Mouse (Mus musculus) heart, embryonic 12.5 days (tissue): ENCODE data around the gene Bmp6. TPM values are rescaled to one million over a fixed set of nuclear protein-coding genes. Genes with fewer than 3 reads are reported as not detected.

Source experiments
- ATAC-seq: fragments of 200-750 bp; cut with Nextera tagmentation; 2 replicates; pipeline ENCODE4 v1.8.0; 2017; ENCODE audit warnings: moderate TSS enrichment, moderate library complexity; ENCODE audit not compliant: insufficient number of reproducible peaks, low FRiP score
- H3K27ac ChIP-seq: fragments of 300-500 bp; sonication (generic); 2 replicates; pipeline ENCODE4 v1.5.1; 2016; ENCODE audit warnings: mild to moderate bottlenecking, moderate library complexity; ENCODE audit not compliant: poor library complexity, severe bottlenecking
- H3K27me3 ChIP-seq: fragments of 300-500 bp; sonication (generic); replicated peaks from 2 replicates; pipeline ENCODE4 v1.6.1; 2016; ENCODE audit warnings: mild to moderate bottlenecking, moderate library complexity
- H3K36me3 ChIP-seq: fragments of 300-500 bp; sonication (generic); 2 replicates; pipeline ENCODE4 v1.6.1; 2016; ENCODE audit warnings: mild to moderate bottlenecking, moderate library complexity
- H3K4me1 ChIP-seq: fragments of 300-500 bp; sonication (generic); replicated peaks from 2 replicates; pipeline ENCODE4 v1.6.1; 2016; ENCODE audit warnings: mild to moderate bottlenecking
- H3K4me2 ChIP-seq: fragments of 300-500 bp; sonication (generic); 2 replicates; pipeline ENCODE4 v1.6.1; 2016; ENCODE audit warnings: mild to moderate bottlenecking, moderate library complexity
- H3K4me3 ChIP-seq: fragments of 300-500 bp; sonication (generic); 2 replicates; pipeline ENCODE4 v1.5.1; 2016; ENCODE audit warnings: mild to moderate bottlenecking
- H3K9ac ChIP-seq: fragments of 300-500 bp; sonication (generic); 2 replicates; pipeline ENCODE4 v1.6.1; 2016; ENCODE audit warnings: mild to moderate bottlenecking, moderate library complexity
- H3K9me3 ChIP-seq: fragments of 300-500 bp; sonication (generic); replicated peaks from 2 replicates; pipeline ENCODE4 v1.6.1; 2016; ENCODE audit warnings: mild to moderate bottlenecking, moderate library complexity
- WGBS: fragments of 180-500 bp; shearing (Covaris S2); methylation state at CpG from one replicate; pipeline ENCODE4 v1.1.7; 2016; 5-methylcytosine and 5-hydroxymethylcytosine counted together
- polyA plus RNA-seq: library from polyadenylated mRNA; unstranded; fragments of >200 nt; fragmentation: Nextera tagmentation; extraction: Ambion mirVana; gene quantifications from 2 replicates; pipeline ENCODE4 v1.2.1, GENCODE M21; 2016

The Bmp6 gene
- polyA plus RNA-seq, 1 experiment from 2014 or later, result 4.7 TPM

DNA sequence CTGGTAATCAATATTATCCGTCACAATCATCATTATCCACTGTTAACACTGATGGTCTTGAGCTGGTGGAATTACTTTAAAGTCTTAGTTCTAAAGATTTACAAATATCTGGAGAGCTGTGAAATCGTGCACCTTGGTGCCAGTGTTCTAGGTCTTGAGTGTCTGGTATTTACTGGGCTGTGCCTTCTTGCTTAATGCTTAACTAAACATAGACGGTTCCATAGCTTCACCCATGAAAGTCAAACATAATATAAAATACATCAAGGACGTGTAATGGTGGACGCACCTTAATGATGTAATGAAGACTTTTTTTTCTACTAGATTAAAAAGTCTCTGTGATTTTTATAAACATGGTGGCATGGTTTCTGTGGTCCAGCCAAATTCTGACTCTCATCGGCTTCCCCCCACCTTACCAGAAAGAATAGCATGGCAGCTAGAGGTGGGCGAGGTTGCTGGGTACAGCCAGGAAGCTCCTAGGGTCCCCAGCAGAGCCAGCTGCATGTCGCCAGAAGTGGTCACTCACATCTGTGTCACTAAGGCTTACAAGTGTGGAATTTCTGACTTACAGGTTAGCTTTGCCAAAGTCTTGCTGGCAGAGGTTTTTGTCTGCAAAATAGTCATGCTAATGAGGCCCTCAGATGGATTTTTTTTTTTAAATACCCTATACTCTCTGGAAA lies 200.0 kb downstream of the Bmp6 start:
- Histone ChIP-seq H3K27me3 (no peaks in the 10 kb centered on the region), H3K27ac (no peak overlapping the region), H3K9ac (no peak overlapping the region), H3K9me3 (no peaks in the 10 kb centered on the region), H3K36me3 (no peaks in the 10 kb centered on the region), H3K4me2 (no peak overlapping the region), H3K4me3 (no peak overlapping the region), H3K4me1 (no peaks in the 10 kb centered on the region)
- ATAC-seq, result no peak
- WGBS, result 80% methylated on average over 8 of the region's 8 CpGs

DNA sequence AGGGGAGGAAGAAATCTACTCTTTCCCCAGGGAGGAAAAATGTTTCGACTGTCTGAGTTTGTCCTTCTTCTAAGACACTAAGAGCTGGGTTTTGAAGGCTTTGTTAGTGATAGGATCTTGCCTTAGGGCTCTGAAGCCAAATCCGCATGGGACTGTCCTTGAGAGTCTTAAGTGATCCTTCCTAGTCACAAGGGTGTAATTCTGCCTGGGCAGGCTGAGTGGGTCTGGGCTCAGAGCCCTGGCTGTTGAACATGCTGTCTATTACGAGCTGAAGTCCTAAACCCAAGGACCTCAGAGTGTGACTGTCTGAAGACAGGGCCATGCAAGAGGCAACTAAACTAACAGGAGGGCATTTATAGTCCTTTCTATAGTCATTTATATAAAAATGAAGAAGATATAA lies 200.6 kb downstream of the Bmp6 start:
- no peak overlapping the region for H3K4me3 ChIP-seq
- no peak overlapping the region for H3K9ac ChIP-seq
- no peaks in the 10 kb centered on the region for H3K36me3 ChIP-seq
- H3K4me1 ChIP-seq, result no peaks in the 10 kb centered on the region
- no peak overlapping the region for H3K27ac ChIP-seq
- no peaks in the 10 kb centered on the region for H3K9me3 ChIP-seq
- no peaks in the 10 kb centered on the region for H3K27me3 ChIP-seq
- no peak for ATAC-seq
- WGBS, result 68% methylated on average over 3 of the region's 3 CpGs
- no peak overlapping the region for H3K4me2 ChIP-seq

DNA sequence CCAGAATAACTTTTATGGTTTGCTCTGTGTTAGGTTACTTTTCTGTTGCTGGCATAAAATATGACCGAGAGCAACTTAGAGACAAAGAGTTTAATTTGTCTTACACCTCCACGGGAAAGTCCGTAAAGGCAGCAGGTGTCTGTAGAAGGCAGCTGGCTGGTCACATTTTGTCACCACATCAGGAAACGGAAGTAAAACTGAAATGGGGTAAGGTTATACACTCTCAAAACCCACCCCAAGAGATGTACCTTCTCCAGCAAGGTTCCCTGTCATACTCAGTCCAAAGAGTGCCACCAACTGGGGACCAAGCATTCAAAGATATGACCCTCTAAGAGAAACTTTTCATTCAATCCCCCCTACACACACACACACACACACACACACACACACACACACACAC lies 201.8 kb downstream of the Bmp6 start:
- ATAC-seq, result no peak
- Histone ChIP-seq H3K9me3 (no peaks in the 10 kb centered on the region), H3K9ac (no peak overlapping the region), H3K4me2 (no peak overlapping the region), H3K27ac (no peak overlapping the region), H3K36me3 (no peaks in the 10 kb centered on the region), H3K4me1 (no peaks in the 10 kb centered on the region), H3K4me3 (no peak overlapping the region), H3K27me3 (no peaks in the 10 kb centered on the region)
- 76% methylated on average over 4 of the region's 4 CpGs for WGBS

DNA sequence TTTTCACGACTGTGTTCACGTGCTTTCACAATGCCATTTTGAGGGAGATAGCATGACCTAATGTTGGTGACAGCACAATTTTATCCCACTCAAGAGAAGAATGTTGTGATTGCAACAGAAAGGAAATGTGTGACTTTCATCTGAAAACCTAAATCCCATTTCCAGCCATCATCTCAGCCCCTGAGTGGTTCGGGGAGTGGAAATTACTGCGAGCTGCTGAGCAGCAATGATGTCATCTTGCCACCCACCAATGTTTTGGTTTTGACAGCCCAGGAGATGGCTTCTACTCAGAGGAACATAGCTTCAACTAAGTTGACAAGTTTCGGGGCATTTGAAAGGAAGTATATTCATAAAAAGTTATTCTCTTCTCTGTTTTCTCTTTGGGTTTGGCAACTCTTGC lies 202.8 kb downstream of the Bmp6 start:
- 64% methylated on average over 5 of the region's 5 CpGs for WGBS
- no peak overlapping the region for H3K4me3 ChIP-seq
- H3K27ac ChIP-seq, result no peak overlapping the region
- no peaks in the 10 kb centered on the region for H3K9me3 ChIP-seq
- no peak overlapping the region for H3K9ac ChIP-seq
- H3K36me3 ChIP-seq, result no peaks in the 10 kb centered on the region
- no peak overlapping the region for H3K4me2 ChIP-seq
- no peak for ATAC-seq
- H3K27me3 ChIP-seq, result no peaks in the 10 kb centered on the region
- H3K4me1 ChIP-seq, result no peaks in the 10 kb centered on the region

DNA sequence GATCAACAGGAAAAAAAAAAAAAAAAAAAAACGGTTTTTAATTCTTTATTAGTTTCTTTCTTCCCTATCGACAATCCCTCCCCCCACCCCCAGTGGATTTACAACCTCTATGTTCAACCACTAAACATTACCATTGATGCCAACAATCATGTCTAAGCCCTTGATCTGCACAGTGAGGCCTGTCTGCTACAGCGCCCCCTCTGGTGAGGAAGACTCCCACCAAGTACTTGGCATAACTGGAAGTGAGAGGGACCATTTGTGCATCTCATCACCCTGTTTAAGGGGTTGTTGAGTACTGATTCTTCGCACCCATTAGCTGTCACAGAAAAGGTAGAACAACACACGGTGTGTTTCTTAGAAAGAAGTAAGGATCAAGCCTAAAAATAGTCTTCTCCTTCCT lies 203.8 kb downstream of the Bmp6 start:
- Histone ChIP-seq H3K36me3 (no peaks in the 10 kb centered on the region), H3K4me2 (no peak overlapping the region), H3K4me1 (no peaks in the 10 kb centered on the region), H3K9me3 (no peaks in the 10 kb centered on the region), H3K27ac (no peak overlapping the region), H3K9ac (no peak overlapping the region), H3K4me3 (no peak overlapping the region), H3K27me3 (no peaks in the 10 kb centered on the region)
- 75% methylated on average over 5 of the region's 5 CpGs for WGBS
- no peak for ATAC-seq

Other genes starting within 250 kb of the Bmp6 start
- gene Dsp, start 193.8 kb upstream of the Bmp6 start, polyA plus RNA-seq, result 48.7 and 55.8 TPM in 2 replicates
- 28.2 and 30.2 TPM in 2 replicates for gene Snrnp48, start 140.2 kb upstream of the Bmp6 start, polyA plus RNA-seq
- 254 and 258 TPM in 2 replicates for gene Txndc5, start 183.7 kb downstream of the Bmp6 start, polyA plus RNA-seq